Mouse (Mus musculus): Measurements from ENCODE around the gene Aldh2.
"Not testable (repeated sequence)": the region's sequence is repeated elsewhere in the genome, so short reads cannot be mapped to it uniquely, and the experiment has no call there.

Gene Aldh2

DNA sequence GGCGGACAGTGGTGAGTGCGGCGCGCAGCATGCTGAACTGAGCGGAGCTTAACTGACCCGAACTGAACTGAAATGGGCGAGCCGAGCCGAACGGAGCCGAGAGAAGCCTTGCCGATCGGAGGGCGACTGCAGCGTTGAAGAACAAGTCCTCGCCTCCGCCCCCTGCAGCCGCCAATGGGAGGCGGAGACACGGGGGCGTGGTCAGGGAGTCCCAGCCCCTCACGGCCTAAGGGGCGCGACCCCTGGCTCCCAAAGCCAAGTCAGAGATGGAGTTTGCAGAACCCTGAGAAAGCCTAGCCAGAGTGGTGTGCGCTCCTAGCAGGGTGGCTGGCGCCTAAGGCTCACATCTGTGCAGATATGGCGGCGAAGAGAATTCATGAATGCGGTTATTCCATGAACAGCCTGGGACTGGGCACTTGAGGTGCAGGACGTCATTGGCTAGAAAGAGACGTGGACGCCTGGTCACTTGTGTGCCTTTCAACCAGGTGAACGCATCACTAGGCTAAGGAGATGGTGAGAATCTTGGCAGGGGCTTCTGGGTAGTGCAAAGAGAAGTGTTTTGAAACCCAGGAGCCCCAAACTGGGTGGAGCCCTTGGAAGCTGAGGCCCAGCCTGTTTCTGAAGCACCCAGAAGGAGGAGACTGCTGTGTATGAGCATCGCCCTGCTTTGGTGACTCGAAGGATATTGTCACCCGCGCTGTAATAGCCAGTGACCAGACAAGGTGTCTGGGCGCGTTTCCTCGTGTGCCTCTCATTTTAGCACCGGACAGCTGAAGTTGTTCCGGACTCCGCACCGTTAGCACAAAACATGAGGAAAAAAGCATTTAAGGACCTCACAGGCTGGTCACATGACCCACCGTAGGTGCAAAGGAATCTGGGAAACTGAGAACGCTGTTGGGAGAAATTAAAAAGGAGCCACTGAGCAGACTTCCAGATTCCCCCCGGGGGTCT, at the start of gene Aldh2:
Gene Aldh2, minus strand, starts transcription at position 374 of the 951 bp plus-strand sequence.
- peak; percentile 49 for DNase-seq (ENCODE audit: extremely low spot score, low read depth, low spot score)

GRCm38 (mm10) chr5:121639601-121640000, 46.0 kb upstream of the Aldh2 start:
- DNase-seq (ENCODE audit: extremely low spot score, low read depth, low spot score) = no peak

DNA sequence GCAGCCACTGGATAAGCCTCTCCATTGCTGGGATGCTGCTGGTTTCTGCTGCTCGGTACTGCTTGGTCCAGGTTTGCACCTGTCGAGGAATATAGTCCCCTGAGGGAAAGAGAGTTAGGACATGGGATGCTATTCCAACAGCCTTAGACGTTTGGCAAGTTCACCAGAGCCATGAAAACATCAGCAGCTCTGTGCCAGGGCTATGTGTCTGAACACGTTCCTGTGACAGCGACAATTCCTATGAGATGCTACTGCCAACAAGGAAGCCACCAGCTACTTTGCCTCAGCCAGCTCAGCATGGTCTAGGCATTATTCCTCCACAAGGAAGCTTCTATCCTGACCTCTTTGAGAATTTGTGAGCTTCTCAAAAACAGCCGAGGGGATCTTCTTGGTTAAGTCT, 43.7 kb upstream of the Aldh2 start:
- DNase-seq (ENCODE audit: extremely low spot score, low read depth, low spot score) = no peak

- no peak for DNase-seq (ENCODE audit: extremely low spot score, low read depth, low spot score)
Observed at GRCm38 (mm10) chr5:121634668-121635067, 41.0 kb upstream of the Aldh2 start.

- DNase-seq (ENCODE audit: extremely low spot score, low read depth, low spot score) = no peak
Observed at GRCm38 (mm10) chr5:121632804-121633203, 39.2 kb upstream of the Aldh2 start.

DNA sequence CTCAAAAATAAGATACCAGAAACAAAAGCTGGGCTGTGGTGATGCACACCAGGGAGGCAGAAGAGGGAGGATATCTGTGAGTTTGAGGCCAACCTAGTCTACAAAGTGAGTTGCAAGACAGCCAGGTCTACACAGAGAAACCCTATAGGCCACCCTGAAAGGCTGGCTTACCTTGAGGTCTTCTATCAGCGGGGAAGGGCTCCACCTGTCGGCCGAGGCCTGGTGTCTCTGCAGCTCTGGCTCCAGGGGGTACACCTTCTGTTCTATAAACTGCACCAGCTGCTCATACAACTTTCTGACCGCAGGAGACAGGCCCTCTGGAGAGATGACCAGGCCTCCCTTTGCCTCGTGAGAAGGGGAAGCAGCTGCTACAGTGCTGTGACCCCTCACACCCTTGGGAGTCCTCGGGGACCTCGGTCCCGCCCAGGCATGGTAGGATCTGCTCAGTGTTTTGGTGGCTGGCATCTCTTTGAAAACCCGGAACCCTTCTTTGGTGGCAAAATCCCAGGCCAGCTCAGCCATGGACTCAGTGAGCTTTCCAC, 37.6 kb upstream of the Aldh2 start:
- not testable (repeated sequence) for DNase-seq (ENCODE audit: extremely low spot score, low read depth, low spot score)

GRCm38 (mm10) chr5:121627871-121628270, 34.2 kb upstream of the Aldh2 start:
- DNase-seq (ENCODE audit: extremely low spot score, low read depth, low spot score) = peak; percentile 16

DNA sequence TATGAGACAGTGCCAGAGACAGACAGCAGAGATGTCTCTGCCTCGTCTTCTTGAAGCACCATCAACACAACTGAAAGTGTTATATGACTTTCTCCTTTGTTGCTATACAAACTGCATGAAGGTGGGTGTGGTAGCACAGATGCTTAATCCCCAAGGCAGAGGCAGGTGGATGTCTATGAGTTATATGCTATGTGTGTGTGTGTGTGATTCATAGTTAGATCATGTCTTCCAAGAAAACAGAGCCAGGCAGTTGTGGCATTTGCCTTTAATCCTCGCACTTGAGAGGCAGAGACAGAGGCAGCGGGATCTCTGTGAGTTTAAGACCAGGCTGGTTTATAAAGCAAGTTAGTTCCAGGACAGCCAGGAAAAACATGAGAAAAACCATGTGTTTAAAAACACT, 29.6 kb upstream of the Aldh2 start:
- no peak for DNase-seq (ENCODE audit: extremely low spot score, low read depth, low spot score)

DNA sequence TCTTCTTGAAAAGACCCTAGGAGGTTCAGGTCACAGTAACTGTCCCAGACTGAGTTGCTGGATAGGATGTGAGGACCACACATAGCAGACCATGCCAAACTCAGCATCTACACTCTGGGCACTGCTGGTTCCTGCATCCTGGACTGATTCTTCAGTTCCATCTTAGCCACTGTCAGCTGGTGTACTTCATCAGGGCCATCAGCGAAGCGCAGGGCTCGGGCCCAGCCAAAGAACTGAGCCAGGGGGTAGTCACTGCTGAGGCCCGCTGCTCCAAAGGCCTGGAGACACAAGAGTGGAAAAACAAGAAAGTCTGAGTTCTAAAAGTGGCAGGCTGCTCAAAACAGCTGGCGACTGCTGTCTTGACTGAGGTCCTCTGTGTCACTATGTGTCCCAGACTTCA, 27.5 kb upstream of the Aldh2 start:
- DNase-seq (ENCODE audit: extremely low spot score, low read depth, low spot score) = no peak

- peak; percentile 71 for DNase-seq (ENCODE audit: extremely low spot score, low read depth, low spot score)
Observed at GRCm38 (mm10) chr5:121618592-121619513, 25.2 kb upstream of the Aldh2 start, which contains the start of gene Acad12. Acad12 (minus strand) TSS chr5:121618938.

GRCm38 (mm10) chr5:121614921-121615320, 21.3 kb upstream of the Aldh2 start:
- DNase-seq (ENCODE audit: extremely low spot score, low read depth, low spot score) = not testable (repeated sequence)

DNA sequence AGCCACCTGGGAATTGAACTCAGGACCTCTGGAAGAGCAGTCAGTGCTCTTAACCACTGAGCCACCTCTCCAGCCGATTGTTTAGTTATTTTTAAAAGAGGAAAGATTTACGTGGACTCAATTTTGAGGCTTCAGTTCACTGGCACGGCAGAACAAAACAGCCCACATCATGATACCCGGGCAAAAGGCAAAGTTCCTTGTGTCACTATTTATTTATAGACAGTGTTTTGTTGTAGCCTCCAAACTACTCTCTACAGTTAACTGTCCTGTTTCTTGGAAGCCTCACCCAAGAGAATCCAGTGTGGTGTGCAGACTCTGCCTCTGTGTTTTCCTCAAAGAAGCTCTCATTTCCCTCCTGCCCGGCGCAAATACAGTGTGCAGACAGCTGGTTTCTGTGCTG, 18.4 kb upstream of the Aldh2 start:
- no peak for DNase-seq (ENCODE audit: extremely low spot score, low read depth, low spot score)

DNA sequence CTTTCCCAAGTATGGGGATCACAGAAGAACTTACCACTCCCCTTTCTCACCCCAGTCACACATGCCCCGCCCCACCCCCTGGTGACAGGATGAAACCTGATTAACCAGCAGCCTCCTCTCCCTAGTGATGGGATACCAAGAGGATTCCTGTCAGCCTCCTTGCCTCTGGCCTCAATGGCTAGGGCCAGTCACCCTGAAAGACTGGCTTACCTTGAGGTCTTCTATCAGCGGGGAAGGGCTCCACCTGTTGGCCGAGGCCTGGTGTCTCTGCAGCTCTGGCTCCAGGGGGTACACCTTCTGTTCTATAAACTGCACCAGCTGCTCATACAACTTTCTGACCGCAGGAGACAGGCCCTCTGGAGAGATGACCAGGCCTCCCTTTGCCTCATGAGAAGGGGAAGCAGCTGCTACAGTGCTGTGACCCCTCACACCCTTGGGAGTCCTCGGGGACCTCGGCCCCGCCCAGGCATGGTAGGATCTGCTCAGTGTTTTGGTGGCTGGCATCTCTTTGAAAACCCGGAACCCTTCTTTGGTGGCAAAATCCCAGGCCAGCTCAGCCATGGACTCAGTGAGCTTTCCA, 16.0 kb upstream of the Aldh2 start:
- DNase-seq (ENCODE audit: extremely low spot score, low read depth, low spot score) = not testable (repeated sequence)

DNA sequence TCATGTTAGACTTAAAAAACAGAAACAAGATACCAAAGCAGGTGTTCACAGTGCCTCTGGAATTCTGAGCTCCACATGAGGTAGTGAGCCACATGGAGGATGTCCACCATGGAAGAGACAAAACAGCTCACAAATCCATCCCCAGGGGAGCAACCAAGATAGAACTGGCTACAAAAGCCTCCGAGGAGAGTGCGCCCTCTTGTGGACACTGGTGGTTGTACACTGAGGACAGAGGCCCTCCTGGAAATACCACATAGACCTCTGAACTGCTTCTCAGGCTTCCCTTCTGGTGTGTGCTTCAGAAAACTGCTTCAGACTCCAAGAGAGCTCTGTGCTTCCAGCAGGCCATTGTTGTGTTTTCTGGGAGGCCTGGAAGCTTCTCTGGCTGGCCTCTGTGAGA, 12.5 kb upstream of the Aldh2 start:
- peak; percentile 35 for DNase-seq (ENCODE audit: extremely low spot score, low read depth, low spot score)

- DNase-seq (ENCODE audit: extremely low spot score, low read depth, low spot score) = not testable (repeated sequence)
Observed at GRCm38 (mm10) chr5:121603815-121604214, 10.2 kb upstream of the Aldh2 start.

GRCm38 (mm10) chr5:121601547-121602299, 8.1 kb upstream of the Aldh2 start:
- DNase-seq (ENCODE audit: extremely low spot score, low read depth, low spot score) = peak; percentile 69

DNA sequence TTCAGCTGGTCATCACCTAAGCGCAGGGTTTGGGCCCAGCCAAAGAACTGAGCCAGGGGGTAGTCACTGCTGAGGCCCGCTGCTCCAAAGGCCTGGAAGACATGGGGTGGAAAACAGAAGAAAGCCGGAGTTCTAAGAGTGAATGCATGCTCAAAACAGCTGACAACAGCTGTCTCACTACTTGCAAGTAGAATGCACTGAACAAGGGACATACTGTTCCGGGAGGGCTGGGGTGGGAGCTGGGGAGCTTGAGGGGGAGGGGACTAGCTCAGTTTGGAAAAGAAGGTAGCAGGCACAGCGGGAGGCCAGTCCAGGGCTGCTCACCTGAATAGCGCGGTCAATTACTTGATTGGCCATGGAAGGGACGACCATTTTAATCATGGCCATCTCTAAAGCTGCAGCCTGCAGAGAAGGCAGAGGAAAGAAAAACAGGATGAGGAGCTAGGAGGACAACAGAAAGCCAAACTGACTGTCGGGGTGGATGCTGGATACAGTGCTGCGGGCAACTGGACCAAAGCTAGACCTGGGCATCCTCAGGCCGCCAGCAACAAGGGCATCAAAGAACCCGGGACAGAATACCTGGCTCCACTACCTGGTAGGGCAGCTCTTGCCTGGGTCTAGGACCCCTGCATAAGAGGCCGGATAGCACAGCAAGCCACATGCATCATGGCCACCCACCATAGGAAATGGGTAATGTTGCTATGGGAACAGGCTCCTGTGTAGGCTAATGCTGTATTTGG, 5.4 kb upstream of the Aldh2 start:
- no peak for DNase-seq (ENCODE audit: extremely low spot score, low read depth, low spot score)

- no peak for DNase-seq (ENCODE audit: extremely low spot score, low read depth, low spot score)
Observed at GRCm38 (mm10) chr5:121597991-121598537, 4.4 kb upstream of the Aldh2 start.

DNA sequence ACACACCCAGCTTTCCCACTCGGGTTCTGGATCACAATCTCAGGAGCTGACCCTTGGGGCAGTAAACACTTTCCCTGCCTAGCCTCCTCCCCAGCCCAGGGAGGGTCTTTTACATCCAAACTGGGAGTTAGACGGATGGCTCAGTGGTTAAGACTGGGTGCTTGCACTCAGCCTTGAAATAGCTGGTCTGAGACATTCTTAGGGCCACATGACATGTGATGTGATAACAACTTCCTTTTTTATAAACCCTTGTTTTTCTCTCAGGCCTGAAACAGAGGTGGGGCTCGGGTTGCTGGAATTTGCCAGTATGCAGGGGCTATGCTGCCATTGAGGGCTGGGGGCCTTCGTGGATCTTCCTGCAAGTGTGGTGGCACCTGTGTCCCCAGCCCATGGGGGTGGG, 3.7 kb upstream of the Aldh2 start:
- no peak for DNase-seq (ENCODE audit: extremely low spot score, low read depth, low spot score)
